Mouse (Mus musculus): Measurements from ENCODE around the gene Gm20683. TPM values are rescaled to one million over a fixed set of nuclear protein-coding genes. Genes with fewer than 3 reads are reported as not detected.

Gm20683 gene
- polyA plus RNA-seq, 1 experiment, result 29.1 TPM

DNA sequence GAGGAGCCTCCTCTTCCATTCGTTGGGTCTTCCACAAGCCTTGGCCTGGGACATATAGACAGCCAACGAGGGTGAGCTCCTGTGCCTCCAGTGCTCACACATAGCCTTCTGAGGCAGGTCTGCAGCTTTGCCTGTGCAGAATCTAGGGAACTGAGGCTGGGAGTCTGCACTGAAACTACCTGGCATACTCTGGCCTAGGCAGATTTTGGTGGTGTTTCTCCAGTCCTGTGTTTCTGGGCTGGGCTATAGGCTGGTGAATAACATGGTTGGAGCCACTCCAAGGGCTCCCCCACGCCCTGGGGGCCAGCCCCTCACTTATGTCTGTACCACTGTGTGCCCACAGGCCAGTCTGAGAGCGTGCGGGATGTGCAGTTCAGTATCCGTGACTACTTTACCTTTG is 16.3 kb downstream of the Gm20683 start:
- Histone ChIP-seq H3K4me1 (ENCODE audit: control insufficient read depth, insufficient read depth, low read length) (peaks cover 13% of the 10 kb centered on the region), H3K4me3 (replicated peaks; ENCODE audit: extremely low read depth, low read depth, low read length) (no peak overlapping the region)
- no peak for TF ChIP-seq CTCF (IDR thresholded peaks at IDR 0.05; ENCODE audit: insufficient read depth, low read length)
- TF ChIP-seq POLR2A (IDR thresholded peaks at IDR 0.05; ENCODE audit: borderline replicate concordance, extremely low read depth, low read depth, low read length), result no peak
- DNase-seq, result no peak
- WGBS, result 86% methylated on average over 6 of the region's 6 CpGs

DNA sequence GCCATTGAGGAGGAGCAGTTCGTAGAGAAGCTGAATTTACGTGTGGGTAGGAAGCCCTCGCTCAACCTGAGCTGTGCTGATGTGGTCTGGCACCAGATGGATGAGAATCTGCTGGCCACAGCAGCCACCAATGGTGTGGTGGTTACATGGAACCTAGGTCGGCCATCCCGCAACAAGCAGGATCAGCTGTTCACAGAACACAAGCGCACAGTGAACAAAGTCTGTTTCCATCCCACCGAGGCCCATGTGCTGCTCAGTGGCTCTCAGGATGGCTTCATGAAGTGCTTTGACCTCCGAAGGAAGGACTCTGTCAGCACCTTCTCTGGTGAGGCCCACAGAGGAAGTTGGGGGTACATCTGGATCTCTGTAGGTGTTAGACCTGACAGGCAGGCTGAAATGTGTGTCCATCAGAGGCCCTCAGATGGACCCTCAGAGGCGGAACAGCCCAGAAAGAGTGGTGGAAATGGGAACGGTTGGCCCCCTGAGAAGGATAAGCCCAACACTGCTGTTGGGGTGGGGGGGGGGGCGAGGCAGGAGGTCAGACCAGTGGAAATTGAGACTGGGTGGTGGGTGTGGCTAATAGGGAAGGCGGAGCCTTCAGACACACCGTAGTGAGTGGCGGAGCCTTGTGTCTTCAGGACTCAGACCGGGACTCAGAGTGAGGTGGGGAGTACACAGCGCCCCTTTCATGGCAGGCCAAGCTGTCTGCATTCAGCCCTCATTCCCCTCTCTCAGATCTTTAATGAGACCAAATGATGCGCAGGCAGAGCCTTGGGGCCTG is 17.0 kb downstream of the Gm20683 start:
- Histone ChIP-seq H3K4me1 (ENCODE audit: control insufficient read depth, insufficient read depth, low read length) (peaks cover 12% of the 10 kb centered on the region), H3K4me3 (replicated peaks; ENCODE audit: extremely low read depth, low read depth, low read length) (no peak overlapping the region)
- no peak for DNase-seq
- no peak for TF ChIP-seq CTCF (IDR thresholded peaks at IDR 0.05; ENCODE audit: insufficient read depth, low read length)
- no peak for TF ChIP-seq POLR2A (IDR thresholded peaks at IDR 0.05; ENCODE audit: borderline replicate concordance, extremely low read depth, low read depth, low read length)
- WGBS, result 70% methylated on average over 16 of the region's 17 CpGs

DNA sequence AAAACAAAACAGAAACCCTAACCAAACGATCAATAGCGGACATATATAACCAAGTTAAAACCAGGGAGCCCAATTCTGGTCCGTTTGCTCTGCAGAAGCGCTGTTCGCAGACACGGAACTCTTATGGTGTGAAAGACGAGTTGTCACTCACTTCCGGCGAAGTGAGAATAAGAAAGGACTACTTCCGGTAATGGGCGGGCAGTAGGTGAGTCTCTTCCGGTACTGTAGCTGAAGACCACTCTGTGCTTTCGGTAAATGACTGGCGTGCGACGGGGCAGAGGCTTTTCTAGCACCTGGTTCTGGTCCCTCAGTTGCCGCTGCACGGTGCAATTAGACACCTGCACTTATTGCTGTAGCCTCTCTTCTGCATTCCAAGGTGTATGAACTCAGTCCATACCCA is 18.1 kb downstream of the Gm20683 start, which contains the start of gene Wdr24:
TSS of gene Wdr24 (plus strand) at position 176 of the 400 bp plus-strand sequence.
- WGBS, result 0% methylated on average over 18 of the region's 18 CpGs
- peak; percentile 77 for DNase-seq
- H3K4me3 ChIP-seq (replicated peaks; ENCODE audit: extremely low read depth, low read depth, low read length), result peak within 1 kb of the TSS; percentile 76
- peaks cover 9% of the 10 kb centered on the region for H3K4me1 ChIP-seq (ENCODE audit: control insufficient read depth, insufficient read depth, low read length)
- TF ChIP-seq CTCF (IDR thresholded peaks at IDR 0.05; ENCODE audit: insufficient read depth, low read length) (no peak), POLR2A (IDR thresholded peaks at IDR 0.05; ENCODE audit: borderline replicate concordance, extremely low read depth, low read depth, low read length) (peak; percentile 74; the same call in 1 of the 2 replicates)

DNA sequence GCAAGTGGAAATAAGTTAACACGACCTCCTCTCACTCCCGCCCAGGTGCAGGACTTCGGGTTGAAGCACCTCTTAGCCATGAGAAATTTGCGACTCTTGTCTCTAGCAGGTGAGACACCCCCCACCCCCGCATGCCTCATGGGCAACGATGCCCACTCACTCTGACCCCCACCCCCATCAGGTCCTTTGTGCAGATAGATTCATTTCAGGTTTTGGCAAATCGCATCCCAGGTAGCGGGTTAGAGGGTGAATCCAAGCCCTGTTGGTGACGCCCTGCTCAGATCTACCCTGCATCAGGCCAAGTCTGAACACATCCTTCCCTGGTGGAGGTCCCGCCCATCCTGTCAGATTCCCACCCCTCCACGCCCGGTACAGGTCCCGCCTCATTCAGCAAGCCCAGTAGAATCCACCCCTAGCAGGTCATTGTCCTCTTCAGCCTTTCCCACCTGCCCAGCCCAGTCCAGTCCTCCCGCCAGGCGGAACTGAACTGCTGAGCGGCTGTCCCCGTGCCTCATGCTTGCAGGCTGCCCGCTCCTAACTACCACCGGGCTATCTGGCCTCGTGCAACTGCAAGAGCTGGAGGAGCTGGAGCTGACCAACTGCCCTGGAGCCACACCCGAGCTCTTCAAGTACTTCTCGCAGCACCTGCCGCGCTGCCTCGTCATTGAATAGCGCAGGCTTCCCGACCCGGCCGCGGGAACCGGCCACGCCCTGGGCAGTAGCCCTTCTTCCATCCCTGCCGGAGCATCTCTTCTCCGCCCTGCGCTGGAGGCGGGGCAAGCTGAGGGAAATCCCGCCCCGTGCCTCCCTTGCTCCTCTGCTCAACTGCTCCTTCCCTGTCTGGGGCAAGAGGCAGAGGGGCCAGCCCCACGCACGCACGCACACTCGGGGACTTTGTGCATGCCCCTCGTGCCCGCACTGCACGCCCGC is 22.4 kb downstream of the Gm20683 start:
- 7% methylated on average over 46 of the region's 46 CpGs for WGBS
- peak; percentile 3 for DNase-seq
- Histone ChIP-seq H3K4me3 (replicated peaks; ENCODE audit: extremely low read depth, low read depth, low read length) (no peak overlapping the region), H3K4me1 (ENCODE audit: control insufficient read depth, insufficient read depth, low read length) (peaks cover 2% of the 10 kb centered on the region; the same call in 1 of the 2 replicates)
- TF ChIP-seq CTCF (IDR thresholded peaks at IDR 0.05; ENCODE audit: insufficient read depth, low read length) (no peak), POLR2A (IDR thresholded peaks at IDR 0.05; ENCODE audit: borderline replicate concordance, extremely low read depth, low read depth, low read length) (no peak)

DNA sequence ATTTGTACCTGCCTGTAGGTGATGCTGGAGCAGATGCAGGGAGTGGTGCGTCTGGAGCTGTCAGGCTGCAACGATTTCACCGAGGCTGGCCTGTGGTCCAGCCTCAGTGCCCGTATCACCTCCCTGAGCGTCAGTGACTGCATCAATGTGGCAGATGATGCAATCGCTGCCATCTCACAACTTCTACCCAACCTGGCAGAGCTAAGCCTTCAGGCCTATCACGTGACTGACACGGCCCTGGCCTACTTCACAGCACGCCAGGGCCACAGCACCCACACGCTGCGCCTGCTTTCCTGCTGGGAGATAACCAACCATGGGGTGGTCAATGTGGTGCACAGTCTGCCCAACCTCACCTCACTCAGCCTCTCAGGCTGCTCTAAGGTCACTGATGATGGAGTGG is 23.9 kb downstream of the Gm20683 start:
- H3K4me1 ChIP-seq (ENCODE audit: control insufficient read depth, insufficient read depth, low read length), result no peaks in the 10 kb centered on the region
- 79% methylated on average over 11 of the region's 11 CpGs for WGBS
- DNase-seq, result no peak
- no peak for TF ChIP-seq CTCF (IDR thresholded peaks at IDR 0.05; ENCODE audit: insufficient read depth, low read length)
- no peak for TF ChIP-seq POLR2A (IDR thresholded peaks at IDR 0.05; ENCODE audit: borderline replicate concordance, extremely low read depth, low read depth, low read length)
- H3K4me3 ChIP-seq (replicated peaks; ENCODE audit: extremely low read depth, low read depth, low read length), result no peak overlapping the region

DNA sequence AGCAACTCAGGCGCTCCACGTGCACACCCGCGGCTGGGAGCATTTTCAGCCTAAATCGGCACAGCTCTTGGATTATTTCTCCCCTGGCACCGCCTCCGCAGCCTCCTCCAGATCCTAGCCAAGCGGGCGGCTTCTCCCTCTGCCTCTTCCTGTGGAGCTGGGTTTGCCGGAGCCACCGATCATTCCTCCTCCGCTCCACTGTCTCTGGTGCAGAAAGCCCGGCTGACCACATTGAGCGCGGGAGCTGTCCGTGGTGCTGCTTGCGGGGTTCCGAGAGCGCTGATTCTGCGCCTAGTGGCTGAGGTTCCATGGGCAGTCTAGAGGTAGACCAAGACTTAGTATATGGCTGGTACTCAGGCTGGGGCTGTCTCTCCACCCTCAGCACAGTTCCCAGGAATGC is 28.1 kb downstream of the Gm20683 start:
- Histone ChIP-seq H3K4me3 (replicated peaks; ENCODE audit: extremely low read depth, low read depth, low read length) (no peak overlapping the region), H3K4me1 (ENCODE audit: control insufficient read depth, insufficient read depth, low read length) (no peaks in the 10 kb centered on the region; the same call in 1 of the 2 replicates)
- TF ChIP-seq CTCF (IDR thresholded peaks at IDR 0.05; ENCODE audit: insufficient read depth, low read length) (peak; percentile 55), POLR2A (IDR thresholded peaks at IDR 0.05; ENCODE audit: borderline replicate concordance, extremely low read depth, low read depth, low read length) (no peak)
- WGBS, result 2% methylated on average over 20 of the region's 20 CpGs
- peak; percentile 66 for DNase-seq

DNA sequence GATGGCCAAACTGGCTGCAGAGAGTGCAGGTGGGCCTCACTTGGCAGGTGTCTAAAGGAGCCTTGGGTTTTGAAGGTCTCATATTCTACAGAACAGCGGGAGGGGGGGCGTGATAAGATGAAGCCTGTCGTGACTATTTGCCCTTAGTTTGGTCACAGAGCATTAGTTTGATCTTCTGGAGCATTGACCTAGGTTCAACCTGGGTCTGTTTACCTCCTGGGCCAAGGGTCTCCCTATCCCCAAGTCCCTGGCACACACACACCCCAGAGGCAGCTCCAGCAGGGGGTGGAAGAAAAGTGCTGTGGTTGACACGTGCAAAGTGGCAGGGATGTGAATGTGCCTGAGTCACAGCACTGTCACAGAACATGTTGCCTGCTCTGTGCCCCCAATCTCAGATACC is 30.7 kb downstream of the Gm20683 start:
- TF ChIP-seq POLR2A (IDR thresholded peaks at IDR 0.05; ENCODE audit: borderline replicate concordance, extremely low read depth, low read depth, low read length) (no peak), CTCF (IDR thresholded peaks at IDR 0.05; ENCODE audit: insufficient read depth, low read length) (no peak)
- WGBS, result 66% methylated on average over 4 of the region's 4 CpGs
- no peak for DNase-seq
- Histone ChIP-seq H3K4me3 (replicated peaks; ENCODE audit: extremely low read depth, low read depth, low read length) (no peak overlapping the region), H3K4me1 (ENCODE audit: control insufficient read depth, insufficient read depth, low read length) (no peaks in the 10 kb centered on the region; the same call in 1 of the 2 replicates)

DNA sequence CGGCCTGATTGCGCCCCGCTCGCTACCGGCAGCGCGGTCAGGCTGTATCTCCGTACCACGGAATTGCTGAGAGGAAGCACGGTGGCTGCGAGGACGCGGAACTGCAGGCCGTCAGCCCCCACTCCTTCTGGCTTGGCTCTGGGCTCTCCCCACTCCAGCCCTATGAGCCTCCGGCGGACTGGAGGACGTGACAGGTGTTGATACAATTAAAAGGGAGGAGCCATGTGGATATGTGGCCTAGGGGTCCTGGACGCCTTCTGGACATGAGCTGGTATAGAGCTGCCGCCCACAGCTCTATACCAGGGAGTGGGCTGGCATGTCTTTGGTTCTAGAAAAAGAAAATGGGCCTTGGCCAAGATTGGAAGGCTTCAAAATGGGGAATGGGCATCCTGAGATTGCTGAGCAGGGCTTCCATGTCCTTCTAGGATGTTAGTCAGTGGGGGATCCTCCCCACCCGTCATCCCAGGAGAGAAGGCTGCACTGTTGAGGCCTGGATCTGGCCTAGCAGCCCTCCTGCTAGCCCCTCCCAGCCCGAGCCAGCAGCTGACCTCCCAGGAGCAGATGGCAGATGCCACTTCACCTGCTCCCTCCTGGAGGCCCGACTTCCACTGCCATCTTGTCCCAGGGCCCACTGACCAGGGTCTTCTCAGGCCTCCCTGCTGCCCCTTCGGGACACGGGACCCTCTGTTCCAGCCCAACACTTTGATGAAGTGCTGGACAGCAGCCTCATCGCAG is 31.8 kb downstream of the Gm20683 start:
- H3K4me3 ChIP-seq (replicated peaks; ENCODE audit: extremely low read depth, low read depth, low read length), result peak overlapping the region; percentile 49
- TF ChIP-seq CTCF (IDR thresholded peaks at IDR 0.05; ENCODE audit: insufficient read depth, low read length) (no peak), POLR2A (IDR thresholded peaks at IDR 0.05; ENCODE audit: borderline replicate concordance, extremely low read depth, low read depth, low read length) (no peak)
- 10% methylated on average over 25 of the region's 25 CpGs for WGBS
- H3K4me1 ChIP-seq (ENCODE audit: control insufficient read depth, insufficient read depth, low read length), result no peaks in the 10 kb centered on the region; the same call in 1 of the 2 replicates
- DNase-seq, result no peak
